Mouse (Mus musculus) thymus, postnatal 0 days (tissue): ENCODE results near the gene Nuak2. TPM values are rescaled to one million over a fixed set of nuclear protein-coding genes. Genes with fewer than 3 reads are reported as not detected.
A peak's percentile ranks its signal among the peaks of the same experiment; 100 is the strongest.
"Not testable (repeated sequence)": the region's sequence is repeated elsewhere in the genome, so short reads cannot be mapped to it uniquely, and the experiment has no call there.

ENCODE experiments used
- DNase-seq: peaks from one replicate; pipeline ENCODE4 v3.0.0-alpha.2; 2015; ENCODE audit warnings: low spot score
- polyA plus RNA-seq: library from polyadenylated mRNA; unstranded; fragments of >200 nt; fragmentation: Nextera tagmentation; extraction: Ambion mirVana; gene quantifications from 2 replicates; pipeline ENCODE4 v1.2.1, GENCODE M21; 2015

Nuak2 gene
- polyA plus RNA-seq, 1 experiment from 2014 or later: 1.7 TPM

- not testable (repeated sequence) for DNase-seq
Measured at GRCm38 (mm10) chr1:132349049-132349448, 33.1 kb downstream of the Nuak2 start.

- DNase-seq: not testable (repeated sequence)
Measured at GRCm38 (mm10) chr1:132349601-132350000, 33.7 kb downstream of the Nuak2 start.

- DNase-seq: no peak
Measured at GRCm38 (mm10) chr1:132351058-132351457, 35.1 kb downstream of the Nuak2 start.

- no peak for DNase-seq
Measured at GRCm38 (mm10) chr1:132353389-132353788, 37.5 kb downstream of the Nuak2 start.

GRCm38 (mm10) chr1:132354234-132354633, 38.3 kb downstream of the Nuak2 start:
- DNase-seq: no peak

- no peak for DNase-seq
Measured at GRCm38 (mm10) chr1:132355162-132355601, 39.3 kb downstream of the Nuak2 start.

- DNase-seq: peak; percentile 79
Measured at GRCm38 (mm10) chr1:132355841-132356242, 39.9 kb downstream of the Nuak2 start.

GRCm38 (mm10) chr1:132356841-132357240, 40.9 kb downstream of the Nuak2 start:
- no peak for DNase-seq

GRCm38 (mm10) chr1:132361959-132362358, 46.0 kb downstream of the Nuak2 start:
- no peak for DNase-seq

- no peak for DNase-seq
Measured at GRCm38 (mm10) chr1:132364388-132364787, 48.5 kb downstream of the Nuak2 start.

GRCm38 (mm10) chr1:132364896-132365557, 49.1 kb downstream of the Nuak2 start:
- no peak for DNase-seq

GRCm38 (mm10) chr1:132365645-132366044, 49.7 kb downstream of the Nuak2 start:
- no peak for DNase-seq

- no peak for DNase-seq
Measured at GRCm38 (mm10) chr1:132366235-132366634, 50.3 kb downstream of the Nuak2 start.

GRCm38 (mm10) chr1:132366937-132367336, 51.0 kb downstream of the Nuak2 start:
- no peak for DNase-seq

GRCm38 (mm10) chr1:132367692-132368506, 52.0 kb downstream of the Nuak2 start:
- peak; percentile 75 for DNase-seq

GRCm38 (mm10) chr1:132370681-132371173, 54.8 kb downstream of the Nuak2 start:
- DNase-seq: no peak

- DNase-seq: no peak
Measured at GRCm38 (mm10) chr1:132371298-132372081, 55.6 kb downstream of the Nuak2 start.

GRCm38 (mm10) chr1:132372354-132372753, 56.4 kb downstream of the Nuak2 start:
- no peak for DNase-seq

GRCm38 (mm10) chr1:132372896-132373534, 57.1 kb downstream of the Nuak2 start:
- no peak for DNase-seq

GRCm38 (mm10) chr1:132374140-132374872, 58.4 kb downstream of the Nuak2 start:
- DNase-seq: no peak
